Mouse (Mus musculus): Measurements from ENCODE around the gene Efna5. TPM values are rescaled to one million over a fixed set of nuclear protein-coding genes. Genes with fewer than 3 reads are reported as not detected.

Efna5 gene
- polyA plus RNA-seq, 1 experiment = 0.42 TPM

GRCm38 (mm10) chr17:62836598-62837106 lies 44.5 kb downstream of the Efna5 start:
- no peak for TF ChIP-seq CTCF (IDR thresholded peaks at IDR 0.05; ENCODE audit: control insufficient read depth, insufficient read depth, insufficient replicate concordance, low read depth, low read length)
- no peak for TF ChIP-seq POLR2A (IDR thresholded peaks at IDR 0.05; ENCODE audit: control insufficient read depth, low read depth, low read length)
- no peaks in the 10 kb centered on the region for H3K27me3 ChIP-seq (ENCODE audit: control insufficient read depth, insufficient read depth, low read length)
- no peaks in the 10 kb centered on the region for H3K4me1 ChIP-seq (ENCODE audit: control insufficient read depth, insufficient read depth, low read length)
- H3K27ac ChIP-seq (ENCODE audit: control insufficient read depth, insufficient read depth, low read depth, low read length) = no peak overlapping the region
- H3K36me3 ChIP-seq (ENCODE audit: control insufficient read depth, insufficient read depth, low read length) = no peaks in the 10 kb centered on the region
- H3K4me3 ChIP-seq (ENCODE audit: control insufficient read depth, low read depth, low read length) = no peak overlapping the region

DNA sequence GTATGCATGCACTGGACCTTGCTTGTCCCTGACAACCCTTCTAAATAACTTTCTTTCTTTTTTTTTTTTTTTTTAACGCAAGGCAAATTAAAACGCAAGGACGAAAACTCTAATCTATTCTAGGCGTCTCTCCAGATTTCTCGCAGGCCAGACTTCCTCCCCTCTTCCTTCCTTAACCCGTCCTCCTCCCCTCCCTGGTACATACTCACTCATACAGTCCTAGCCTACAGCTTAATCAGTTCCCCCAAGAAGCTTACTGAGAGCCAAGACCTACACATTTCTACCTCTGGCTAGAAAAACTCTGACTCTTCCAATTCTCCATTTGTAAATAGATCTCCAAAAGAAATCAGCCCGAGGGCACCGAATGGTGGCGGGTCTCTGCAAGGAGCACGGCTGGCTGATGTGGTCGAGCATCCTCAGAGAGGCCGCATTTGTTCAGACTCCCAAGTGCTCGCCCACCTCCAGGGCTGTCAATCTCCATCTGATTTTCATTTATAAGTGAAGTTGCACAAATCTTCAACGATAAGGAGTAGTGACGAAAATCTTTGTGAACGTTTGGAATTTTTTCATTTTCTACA lies 48.5 kb downstream of the Efna5 start:
- no peaks in the 10 kb centered on the region for H3K27me3 ChIP-seq (ENCODE audit: control insufficient read depth, insufficient read depth, low read length)
- no peak overlapping the region for H3K4me3 ChIP-seq (ENCODE audit: control insufficient read depth, low read depth, low read length)
- no peak for TF ChIP-seq CTCF (IDR thresholded peaks at IDR 0.05; ENCODE audit: control insufficient read depth, insufficient read depth, insufficient replicate concordance, low read depth, low read length)
- no peak for TF ChIP-seq POLR2A (IDR thresholded peaks at IDR 0.05; ENCODE audit: control insufficient read depth, low read depth, low read length)

DNA sequence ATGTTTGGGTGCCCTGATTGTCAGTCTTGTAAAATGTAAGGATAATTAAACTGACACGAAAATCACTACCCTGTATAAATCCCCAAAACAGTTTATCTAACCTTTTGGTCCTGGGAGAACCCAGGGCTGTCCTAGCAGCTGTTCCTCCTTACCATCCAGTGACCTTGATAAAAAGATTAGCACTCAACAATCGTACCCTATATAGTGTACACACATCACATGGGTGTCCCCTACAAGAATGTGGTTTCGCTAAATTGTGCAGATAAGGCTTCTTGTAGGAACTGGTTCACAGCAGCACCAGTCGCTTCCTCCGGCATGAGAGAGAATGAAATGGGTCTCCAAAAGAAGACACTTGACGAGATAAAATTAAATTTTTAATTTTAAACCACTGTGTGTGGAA lies 53.6 kb downstream of the Efna5 start:
- Histone ChIP-seq H3K27ac (ENCODE audit: control insufficient read depth, insufficient read depth, low read depth, low read length) (no peak overlapping the region), H3K4me1 (ENCODE audit: control insufficient read depth, insufficient read depth, low read length) (no peaks in the 10 kb centered on the region; the same call in 1 of the 2 replicates), H3K4me3 (ENCODE audit: control insufficient read depth, low read depth, low read length) (no peak overlapping the region), H3K36me3 (ENCODE audit: control insufficient read depth, insufficient read depth, low read length) (no peaks in the 10 kb centered on the region), H3K27me3 (ENCODE audit: control insufficient read depth, insufficient read depth, low read length) (no peaks in the 10 kb centered on the region)
- TF ChIP-seq CTCF (IDR thresholded peaks at IDR 0.05; ENCODE audit: control insufficient read depth, insufficient read depth, insufficient replicate concordance, low read depth, low read length) (no peak), POLR2A (IDR thresholded peaks at IDR 0.05; ENCODE audit: control insufficient read depth, low read depth, low read length) (no peak)

More for the DNA sequence above, 48.5 kb downstream of the Efna5 start:
- Histone ChIP-seq H3K27ac (ENCODE audit: control insufficient read depth, insufficient read depth, low read depth, low read length) (no peak overlapping the region), H3K4me1 (ENCODE audit: control insufficient read depth, insufficient read depth, low read length) (no peaks in the 10 kb centered on the region), H3K36me3 (ENCODE audit: control insufficient read depth, insufficient read depth, low read length) (no peaks in the 10 kb centered on the region)

DNA sequence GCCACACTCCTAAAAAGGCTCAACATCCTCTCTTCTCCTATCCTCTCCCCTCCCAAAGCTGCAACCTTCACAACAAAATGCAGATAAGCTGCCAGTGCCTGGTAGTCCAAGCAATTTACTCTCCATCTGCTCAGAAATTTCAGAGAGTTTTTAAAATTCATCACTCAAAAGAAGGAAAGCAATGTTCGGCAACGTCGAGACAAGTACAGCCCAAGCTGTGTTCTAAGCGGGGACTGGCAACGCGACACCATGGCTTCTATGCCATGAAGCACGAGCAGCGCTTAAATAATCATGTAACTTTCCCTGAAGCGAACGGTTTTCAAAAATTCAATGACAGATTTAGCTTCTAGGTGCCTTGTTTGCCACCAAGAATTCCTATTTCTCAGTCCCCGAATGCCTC lies 59.9 kb downstream of the Efna5 start:
- H3K36me3 ChIP-seq (ENCODE audit: control insufficient read depth, insufficient read depth, low read length) = no peaks in the 10 kb centered on the region
- H3K27me3 ChIP-seq (ENCODE audit: control insufficient read depth, insufficient read depth, low read length) = no peaks in the 10 kb centered on the region
- no peak for TF ChIP-seq POLR2A (IDR thresholded peaks at IDR 0.05; ENCODE audit: control insufficient read depth, low read depth, low read length)
- no peak for TF ChIP-seq CTCF (IDR thresholded peaks at IDR 0.05; ENCODE audit: control insufficient read depth, insufficient read depth, insufficient replicate concordance, low read depth, low read length)
- no peak overlapping the region for H3K4me3 ChIP-seq (ENCODE audit: control insufficient read depth, low read depth, low read length)
- no peak overlapping the region for H3K27ac ChIP-seq (ENCODE audit: control insufficient read depth, insufficient read depth, low read depth, low read length)
- no peaks in the 10 kb centered on the region; the same call in 1 of the 2 replicates for H3K4me1 ChIP-seq (ENCODE audit: control insufficient read depth, insufficient read depth, low read length)

- Histone ChIP-seq H3K4me1 (ENCODE audit: control insufficient read depth, insufficient read depth, low read length) (no peaks in the 10 kb centered on the region; the same call in 1 of the 2 replicates), H3K27me3 (ENCODE audit: control insufficient read depth, insufficient read depth, low read length) (no peaks in the 10 kb centered on the region), H3K4me3 (ENCODE audit: control insufficient read depth, low read depth, low read length) (no peak overlapping the region), H3K36me3 (ENCODE audit: control insufficient read depth, insufficient read depth, low read length) (no peaks in the 10 kb centered on the region), H3K27ac (ENCODE audit: control insufficient read depth, insufficient read depth, low read depth, low read length) (no peak overlapping the region)
- TF ChIP-seq CTCF (IDR thresholded peaks at IDR 0.05; ENCODE audit: control insufficient read depth, insufficient read depth, insufficient replicate concordance, low read depth, low read length) (no peak), POLR2A (IDR thresholded peaks at IDR 0.05; ENCODE audit: control insufficient read depth, low read depth, low read length) (no peak)
These were observed 61.2 kb downstream of the Efna5 start for GRCm38 (mm10) chr17:62819931-62820330.

GRCm38 (mm10) chr17:62818821-62819220 lies 62.3 kb downstream of the Efna5 start:
- H3K27me3 ChIP-seq (ENCODE audit: control insufficient read depth, insufficient read depth, low read length) = no peaks in the 10 kb centered on the region
- H3K4me1 ChIP-seq (ENCODE audit: control insufficient read depth, insufficient read depth, low read length) = no peaks in the 10 kb centered on the region; the same call in 1 of the 2 replicates
- H3K4me3 ChIP-seq (ENCODE audit: control insufficient read depth, low read depth, low read length) = no peak overlapping the region
- TF ChIP-seq POLR2A (IDR thresholded peaks at IDR 0.05; ENCODE audit: control insufficient read depth, low read depth, low read length) (no peak), CTCF (IDR thresholded peaks at IDR 0.05; ENCODE audit: control insufficient read depth, insufficient read depth, insufficient replicate concordance, low read depth, low read length) (no peak)
- no peaks in the 10 kb centered on the region for H3K36me3 ChIP-seq (ENCODE audit: control insufficient read depth, insufficient read depth, low read length)
- no peak overlapping the region for H3K27ac ChIP-seq (ENCODE audit: control insufficient read depth, insufficient read depth, low read depth, low read length)

- H3K4me1 ChIP-seq (ENCODE audit: control insufficient read depth, insufficient read depth, low read length) = no peaks in the 10 kb centered on the region; the same call in 1 of the 2 replicates
- no peaks in the 10 kb centered on the region for H3K27me3 ChIP-seq (ENCODE audit: control insufficient read depth, insufficient read depth, low read length)
- H3K4me3 ChIP-seq (ENCODE audit: control insufficient read depth, low read depth, low read length) = no peak overlapping the region
- no peak for TF ChIP-seq POLR2A (IDR thresholded peaks at IDR 0.05; ENCODE audit: control insufficient read depth, low read depth, low read length)
- TF ChIP-seq CTCF (IDR thresholded peaks at IDR 0.05; ENCODE audit: control insufficient read depth, insufficient read depth, insufficient replicate concordance, low read depth, low read length) = no peak
- no peaks in the 10 kb centered on the region for H3K36me3 ChIP-seq (ENCODE audit: control insufficient read depth, insufficient read depth, low read length)
- H3K27ac ChIP-seq (ENCODE audit: control insufficient read depth, insufficient read depth, low read depth, low read length) = no peak overlapping the region
These were observed 62.8 kb downstream of the Efna5 start for GRCm38 (mm10) chr17:62818337-62818736.

Data from testis, adult 2 months (tissue).